Mouse (Mus musculus): ENCODE results near the gene Gid4. TPM values are rescaled to one million over a fixed set of nuclear protein-coding genes. Genes with fewer than 3 reads are reported as not detected.

Gene Gid4
- polyA plus RNA-seq, 1 experiment from 2014 or later: 29.1 TPM

GRCm38 (mm10) chr11:60385946-60386345, 31.0 kb upstream of the Gid4 start:
- Histone ChIP-seq H3K36me3 (ENCODE audit: control insufficient read depth, insufficient read depth, low read length) (no peaks in the 10 kb centered on the region), H3K27me3 (replicated peaks; ENCODE audit: control insufficient read depth, insufficient read depth, low read length) (no peaks in the 10 kb centered on the region), H3K4me2 (ENCODE audit: low read length) (no peak overlapping the region), H3K27ac (ENCODE audit: low read depth) (no peak overlapping the region), H3K4me1 (replicated peaks; ENCODE audit: control insufficient read depth, insufficient read depth, low read length) (peaks cover 9% of the 10 kb centered on the region), H3K9me3 (ENCODE audit: control insufficient read depth, low read length) (no peaks in the 10 kb centered on the region), H3K9ac (ENCODE audit: low read length) (no peak overlapping the region), H3K4me3 (ENCODE audit: low read depth, low read length) (no peak overlapping the region)
- ATAC-seq (replicated peaks; ENCODE audit: low FRiP score, low TSS enrichment, low read depth) (no peak), DNase-seq (ENCODE audit: low spot score) (no peak)
- 82% methylated on average over 5 of the region's 5 CpGs for WGBS

- Histone ChIP-seq H3K4me1 (replicated peaks; ENCODE audit: control insufficient read depth, insufficient read depth, low read length) (peaks cover 9% of the 10 kb centered on the region), H3K4me3 (ENCODE audit: low read depth, low read length) (no peak overlapping the region), H3K4me2 (ENCODE audit: low read length) (no peak overlapping the region), H3K9ac (ENCODE audit: low read length) (no peak overlapping the region), H3K36me3 (ENCODE audit: control insufficient read depth, insufficient read depth, low read length) (no peaks in the 10 kb centered on the region), H3K9me3 (ENCODE audit: control insufficient read depth, low read length) (no peaks in the 10 kb centered on the region), H3K27ac (ENCODE audit: low read depth) (no peak overlapping the region), H3K27me3 (replicated peaks; ENCODE audit: control insufficient read depth, insufficient read depth, low read length) (no peaks in the 10 kb centered on the region)
- DNase-seq (ENCODE audit: low spot score) (no peak), ATAC-seq (replicated peaks; ENCODE audit: low FRiP score, low TSS enrichment, low read depth) (no peak)
- WGBS: 70% methylated on average over 2 of the region's 2 CpGs
Measured at GRCm38 (mm10) chr11:60387944-60388343, 29.0 kb upstream of the Gid4 start.

GRCm38 (mm10) chr11:60391346-60391745, 25.6 kb upstream of the Gid4 start:
- H3K9me3 ChIP-seq (ENCODE audit: control insufficient read depth, low read length): no peaks in the 10 kb centered on the region
- no peaks in the 10 kb centered on the region for H3K36me3 ChIP-seq (ENCODE audit: control insufficient read depth, insufficient read depth, low read length)
- ATAC-seq (replicated peaks; ENCODE audit: low FRiP score, low TSS enrichment, low read depth): no peak
- 0 out of 2 replicates have a peak, but pooled peaks cover under 1% of the 10 kb centered on the region for H3K4me1 ChIP-seq (replicated peaks; ENCODE audit: control insufficient read depth, insufficient read depth, low read length)
- H3K27me3 ChIP-seq (replicated peaks; ENCODE audit: control insufficient read depth, insufficient read depth, low read length): no peaks in the 10 kb centered on the region
- DNase-seq (ENCODE audit: low spot score): no peak
- H3K27ac ChIP-seq (ENCODE audit: low read depth): no peak overlapping the region
- no peak overlapping the region for H3K4me3 ChIP-seq (ENCODE audit: low read depth, low read length)
- no peak overlapping the region for H3K9ac ChIP-seq (ENCODE audit: low read length)
- H3K4me2 ChIP-seq (ENCODE audit: low read length): no peak overlapping the region
- WGBS: 86% methylated on average over 6 of the region's 6 CpGs

GRCm38 (mm10) chr11:60396546-60396945, 20.4 kb upstream of the Gid4 start:
- ATAC-seq (replicated peaks; ENCODE audit: low FRiP score, low TSS enrichment, low read depth) (0 out of 2 replicates have a peak, but pooled peaks have one; percentile 53), DNase-seq (ENCODE audit: low spot score) (no peak)

GRCm38 (mm10) chr11:60397172-60397571, 19.8 kb upstream of the Gid4 start:
- Histone ChIP-seq H3K27ac (ENCODE audit: low read depth) (no peak overlapping the region), H3K9me3 (ENCODE audit: control insufficient read depth, low read length) (no peaks in the 10 kb centered on the region), H3K9ac (ENCODE audit: low read length) (no peak overlapping the region), H3K4me2 (ENCODE audit: low read length) (no peak overlapping the region), H3K27me3 (replicated peaks; ENCODE audit: control insufficient read depth, insufficient read depth, low read length) (no peaks in the 10 kb centered on the region), H3K4me1 (replicated peaks; ENCODE audit: control insufficient read depth, insufficient read depth, low read length) (0 out of 2 replicates have a peak, but pooled peaks cover 3% of the 10 kb centered on the region), H3K4me3 (ENCODE audit: low read depth, low read length) (no peak overlapping the region), H3K36me3 (ENCODE audit: control insufficient read depth, insufficient read depth, low read length) (peaks cover 15% of the 10 kb centered on the region)
- ATAC-seq (replicated peaks; ENCODE audit: low FRiP score, low TSS enrichment, low read depth) (no peak), DNase-seq (ENCODE audit: low spot score) (no peak)
- WGBS: 86% methylated on average over 2 of the region's 2 CpGs

More at GRCm38 (mm10) chr11:60396546-60396945, 20.4 kb upstream of the Gid4 start:
- no peak overlapping the region for H3K9ac ChIP-seq (ENCODE audit: low read length)
- peaks cover 9% of the 10 kb centered on the region for H3K36me3 ChIP-seq (ENCODE audit: control insufficient read depth, insufficient read depth, low read length)
- H3K9me3 ChIP-seq (ENCODE audit: control insufficient read depth, low read length): no peaks in the 10 kb centered on the region
- 0 out of 2 replicates have a peak, but pooled peaks cover 3% of the 10 kb centered on the region for H3K4me1 ChIP-seq (replicated peaks; ENCODE audit: control insufficient read depth, insufficient read depth, low read length)
- H3K27ac ChIP-seq (ENCODE audit: low read depth): no peak overlapping the region
- no peak overlapping the region for H3K4me3 ChIP-seq (ENCODE audit: low read depth, low read length)
- H3K27me3 ChIP-seq (replicated peaks; ENCODE audit: control insufficient read depth, insufficient read depth, low read length): no peaks in the 10 kb centered on the region
- 56% methylated on average over 6 of the region's 6 CpGs for WGBS
- H3K4me2 ChIP-seq (ENCODE audit: low read length): no peak overlapping the region

- Histone ChIP-seq H3K4me1 (replicated peaks; ENCODE audit: control insufficient read depth, insufficient read depth, low read length) (no peaks in the 10 kb centered on the region), H3K9me3 (ENCODE audit: control insufficient read depth, low read length) (no peaks in the 10 kb centered on the region), H3K27ac (ENCODE audit: low read depth) (no peak overlapping the region), H3K36me3 (ENCODE audit: control insufficient read depth, insufficient read depth, low read length) (peaks cover 81% of the 10 kb centered on the region), H3K4me3 (ENCODE audit: low read depth, low read length) (no peak overlapping the region), H3K9ac (ENCODE audit: low read length) (no peak overlapping the region), H3K27me3 (replicated peaks; ENCODE audit: control insufficient read depth, insufficient read depth, low read length) (no peaks in the 10 kb centered on the region), H3K4me2 (ENCODE audit: low read length) (no peak overlapping the region)
- 100% methylated on average over 1 of the region's 1 CpGs for WGBS
- DNase-seq (ENCODE audit: low spot score) (no peak), ATAC-seq (replicated peaks; ENCODE audit: low FRiP score, low TSS enrichment, low read depth) (no peak)
Measured at GRCm38 (mm10) chr11:60406606-60407005, 10.3 kb upstream of the Gid4 start.

- no peaks in the 10 kb centered on the region for H3K27me3 ChIP-seq (replicated peaks; ENCODE audit: control insufficient read depth, insufficient read depth, low read length)
- H3K27ac ChIP-seq (ENCODE audit: low read depth): no peak overlapping the region
- H3K9me3 ChIP-seq (ENCODE audit: control insufficient read depth, low read length): no peaks in the 10 kb centered on the region
- H3K4me3 ChIP-seq (ENCODE audit: low read depth, low read length): no peak overlapping the region
- 7% methylated on average over 3 of the region's 3 CpGs for WGBS
- DNase-seq (ENCODE audit: low spot score) (peak; percentile 85), ATAC-seq (replicated peaks; ENCODE audit: low FRiP score, low TSS enrichment, low read depth) (no peak)
- H3K4me2 ChIP-seq (ENCODE audit: low read length): no peak overlapping the region
- H3K4me1 ChIP-seq (replicated peaks; ENCODE audit: control insufficient read depth, insufficient read depth, low read length): peaks cover 7% of the 10 kb centered on the region
- H3K36me3 ChIP-seq (ENCODE audit: control insufficient read depth, insufficient read depth, low read length): peaks cover 27% of the 10 kb centered on the region
- no peak overlapping the region for H3K9ac ChIP-seq (ENCODE audit: low read length)
Measured at GRCm38 (mm10) chr11:60412173-60412572, 4.8 kb upstream of the Gid4 start.

GRCm38 (mm10) chr11:60412921-60413320, 4.0 kb upstream of the Gid4 start:
- Histone ChIP-seq H3K27me3 (replicated peaks; ENCODE audit: control insufficient read depth, insufficient read depth, low read length) (no peaks in the 10 kb centered on the region), H3K4me1 (replicated peaks; ENCODE audit: control insufficient read depth, insufficient read depth, low read length) (peaks cover 7% of the 10 kb centered on the region), H3K27ac (ENCODE audit: low read depth) (no peak overlapping the region), H3K36me3 (ENCODE audit: control insufficient read depth, insufficient read depth, low read length) (peaks cover 20% of the 10 kb centered on the region), H3K9me3 (ENCODE audit: control insufficient read depth, low read length) (no peaks in the 10 kb centered on the region), H3K4me2 (ENCODE audit: low read length) (no peak overlapping the region), H3K4me3 (ENCODE audit: low read depth, low read length) (no peak overlapping the region), H3K9ac (ENCODE audit: low read length) (no peak overlapping the region)
- DNase-seq (ENCODE audit: low spot score) (no peak), ATAC-seq (replicated peaks; ENCODE audit: low FRiP score, low TSS enrichment, low read depth) (no peak)
- 84% methylated on average over 2 of the region's 2 CpGs for WGBS

- Histone ChIP-seq H3K4me1 (replicated peaks; ENCODE audit: control insufficient read depth, insufficient read depth, low read length) (peaks cover 18% of the 10 kb centered on the region), H3K9ac (ENCODE audit: low read length) (peak overlapping the region; percentile 74), H3K4me3 (ENCODE audit: low read depth, low read length) (peak overlapping the region; percentile 79), H3K9me3 (ENCODE audit: control insufficient read depth, low read length) (no peaks in the 10 kb centered on the region), H3K4me2 (ENCODE audit: low read length) (peak overlapping the region; percentile 78), H3K27me3 (replicated peaks; ENCODE audit: control insufficient read depth, insufficient read depth, low read length) (no peaks in the 10 kb centered on the region), H3K36me3 (ENCODE audit: control insufficient read depth, insufficient read depth, low read length) (no peaks in the 10 kb centered on the region), H3K27ac (ENCODE audit: low read depth) (peak overlapping the region; percentile 39; the same call in 1 of the 2 replicates)
- DNase-seq (ENCODE audit: low spot score) (no peak), ATAC-seq (replicated peaks; ENCODE audit: low FRiP score, low TSS enrichment, low read depth) (peak; percentile 67)
- 0% methylated on average over 21 of the region's 21 CpGs for WGBS
Measured at GRCm38 (mm10) chr11:60416590-60416962, 369 bp upstream of the Gid4 start.

Measured in intestine, embryonic 14.5 days (tissue).